Mouse (Mus musculus) liver, embryonic 14.5 days (tissue): ENCODE results near the gene Adamts7. TPM values are rescaled to one million over a fixed set of nuclear protein-coding genes. Genes with fewer than 3 reads are reported as not detected.

ENCODE experiments used
- ATAC-seq: fragments of 200-750 bp; cut with Nextera tagmentation; 2 replicates; pipeline ENCODE4 v1.8.0; 2017; ENCODE audit warnings: moderate number of reproducible peaks, mild to moderate bottlenecking, moderate library complexity; ENCODE audit not compliant: insufficient read depth
- DNase-seq, 3 experiments: peaks; one replicate each; pipeline ENCODE4 v3.0.0-alpha.2; 2012 to 2013; ENCODE audit warnings: low read depth in 3 of 3, low spot score in 3 of 3
- H3K27ac ChIP-seq: fragments of 300-500 bp; sonication (generic); 2 replicates; pipeline ENCODE4 v1.5.1; 2014; ENCODE audit warnings: moderate library complexity, mild to moderate bottlenecking, control low read depth, inconsistent platforms
- H3K27me3 ChIP-seq: fragments of 300-500 bp; sonication (generic); 2 replicates; pipeline ENCODE4 v1.6.1; 2014; ENCODE audit warnings: mild to moderate bottlenecking, low read length, moderate library complexity; ENCODE audit not compliant: control insufficient read depth, insufficient read depth
- H3K36me3 ChIP-seq: fragments of 300-500 bp; sonication (generic); replicated peaks from 2 replicates; pipeline ENCODE4 v1.6.1; 2014; ENCODE audit warnings: low read depth; ENCODE audit not compliant: control insufficient read depth, insufficient read depth
- H3K4me1 ChIP-seq, 2 experiments: fragments of 200-500 bp in 1 of 2; fragments of 300-500 bp in 1 of 2; sonication (generic) in 1 of 2; replicated peaks; 2 replicates each; pipeline ENCODE4 v1.6.1; 2012 to 2014; ENCODE audit warnings: antibody characterized with exemption in 1 of 2, inconsistent platforms in 1 of 2, low read length in 1 of 2; ENCODE audit not compliant: control insufficient read depth in 2 of 2, insufficient read depth in 2 of 2
- H3K4me2 ChIP-seq: fragments of 300-500 bp; sonication (generic); 2 replicates; pipeline ENCODE4 v1.6.1; 2014; ENCODE audit warnings: low read depth, mild to moderate bottlenecking, control low read depth, moderate library complexity
- H3K4me3 ChIP-seq, 2 experiments: fragments of 200-500 bp in 1 of 2; fragments of 300-500 bp in 1 of 2; sonication (generic) in 1 of 2; 2 replicates each; pipeline ENCODE4 v1.5.1; 2012 to 2014; ENCODE audit warnings: low read depth in 2 of 2, low read length in 2 of 2, mild to moderate bottlenecking in 2 of 2, control low read depth in 1 of 2, inconsistent platforms in 1 of 2, moderate library complexity in 1 of 2; ENCODE audit not compliant: insufficient read depth in 1 of 2
- H3K9ac ChIP-seq: fragments of 300-500 bp; sonication (generic); replicated peaks from 2 replicates; pipeline ENCODE4 v1.6.1; 2014; ENCODE audit warnings: mild to moderate bottlenecking, control low read depth, moderate library complexity
- H3K9me3 ChIP-seq: fragments of 300-500 bp; sonication (generic); 2 replicates; pipeline ENCODE4 v1.6.1; 2016; ENCODE audit warnings: low read length, mixed read lengths; ENCODE audit not compliant: control insufficient read depth
- CTCF ChIP-seq: IDR thresholded peaks from 2 replicates; pipeline ENCODE4 v1.5.1; 2016; ENCODE audit warnings: antibody characterized with exemption, low read depth, control low read depth
- EP300 ChIP-seq: IDR thresholded peaks from 2 replicates; pipeline ENCODE4 v1.6.1; 2016; ENCODE audit warnings: antibody characterized with exemption, low read depth
- whole genome bisulfite sequencing: fragments of 180-500 bp; shearing (Covaris S2); extraction: QIAGEN DNeasy Blood & Tissue Kit; methylation state at CpG from one replicate; pipeline ENCODE4 v1.1.7; 2014; ENCODE audit not compliant: insufficient replicate concordance; 5-methylcytosine and 5-hydroxymethylcytosine counted together
- polyA plus RNA-seq, 2 experiments: library from polyadenylated mRNA; depleted of rRNA in 1 of 2; stranded (reverse) in 1 of 2; unstranded in 1 of 2; fragments of >200 nt; fragmentation: Nextera tagmentation in 1 of 2; extraction: Ambion mirVana in 1 of 2; gene quantifications; 2 replicates each; pipeline versions ENCODE4 v1.2.1 to v1.2.3; 2012 to 2014

Gene Adamts7
- polyA plus RNA-seq, 2 experiments, result 0.47 to 0.64 TPM

DNA sequence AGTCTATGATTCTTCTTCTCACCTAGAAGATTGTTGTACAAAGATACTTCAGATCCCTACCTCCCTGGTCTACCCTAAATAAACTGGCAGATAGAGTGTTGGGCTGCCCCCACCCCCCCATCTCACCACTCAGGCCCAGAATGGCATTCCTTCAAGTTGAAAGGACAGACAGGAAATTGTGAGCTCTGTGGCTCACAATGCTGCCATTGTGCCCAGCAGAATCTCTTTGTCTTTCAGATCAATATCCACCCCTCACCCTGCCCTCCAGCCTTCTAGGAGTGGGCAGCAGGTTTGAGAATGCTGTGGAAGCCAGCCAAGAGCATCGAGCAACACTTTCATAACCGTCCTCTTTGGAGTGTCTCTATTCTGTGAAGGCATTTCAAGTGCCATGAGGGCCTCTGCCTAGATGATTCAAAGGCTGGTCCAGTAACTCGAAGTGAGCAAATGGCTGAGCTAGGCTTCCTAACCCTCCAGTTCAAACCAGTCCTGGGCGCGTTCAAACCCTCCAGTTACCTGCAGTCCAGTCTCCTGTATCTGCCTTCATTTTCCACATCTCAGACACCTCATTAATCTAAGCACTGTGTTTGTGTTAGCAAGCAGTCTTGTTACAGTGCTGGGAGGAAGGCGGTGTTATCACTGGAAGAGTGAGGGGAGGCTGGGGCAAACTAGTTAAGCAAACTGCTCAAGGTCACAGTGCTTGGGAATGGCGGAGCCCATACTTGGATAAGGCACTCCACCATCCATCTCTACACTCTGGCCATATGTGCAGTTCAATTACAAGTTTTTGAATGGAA is 29.1 kb upstream of the Adamts7 start:
- Histone ChIP-seq H3K9ac (no peak overlapping the region), H3K27ac (no peak overlapping the region), H3K36me3 (no peaks in the 10 kb centered on the region), H3K9me3 (no peaks in the 10 kb centered on the region), H3K4me3 (no peak overlapping the region), H3K4me1 (0 out of 4 replicates have a peak, but pooled peaks cover 0 to 3% of the 10 kb centered on the region in 2 experiments), H3K4me2 (no peak overlapping the region), H3K27me3 (no peaks in the 10 kb centered on the region)
- no peak for DNase-seq
- 63% methylated on average over 7 of the region's 7 CpGs for WGBS
- no peak for ATAC-seq
- TF ChIP-seq CTCF, result no peak
- no peak for TF ChIP-seq EP300

DNA sequence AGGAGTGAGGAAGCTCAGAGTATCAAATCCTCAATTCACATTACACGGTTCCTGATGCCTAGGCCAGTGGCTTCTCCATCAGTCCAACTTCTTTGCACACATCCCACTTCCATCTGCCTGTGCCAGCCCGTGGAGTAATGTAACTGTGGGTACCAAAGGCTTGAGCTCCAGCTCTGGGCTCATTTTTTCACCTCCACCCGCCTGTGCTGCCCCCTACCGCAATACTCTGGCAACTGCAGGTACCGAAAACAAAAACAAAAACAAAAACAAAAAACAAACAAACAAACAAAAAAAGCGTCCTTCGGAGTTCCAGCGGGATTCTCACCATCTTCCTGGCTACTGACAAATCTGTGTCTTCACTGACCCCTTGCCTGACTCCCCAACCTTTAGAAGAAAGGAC is 27.4 kb upstream of the Adamts7 start:
- no peaks in the 10 kb centered on the region for H3K9me3 ChIP-seq
- 62% methylated on average over 8 of the region's 8 CpGs for WGBS
- H3K27ac ChIP-seq, result no peak overlapping the region
- no peak for DNase-seq
- ATAC-seq, result no peak
- no peaks in the 10 kb centered on the region for H3K36me3 ChIP-seq
- no peak overlapping the region for H3K4me3 ChIP-seq
- no peak overlapping the region for H3K9ac ChIP-seq
- peak; percentile 56 for TF ChIP-seq CTCF
- no peak for TF ChIP-seq EP300
- 0 out of 4 replicates have a peak, but pooled peaks cover 0 to 3% of the 10 kb centered on the region in 2 experiments for H3K4me1 ChIP-seq
- no peaks in the 10 kb centered on the region for H3K27me3 ChIP-seq
- H3K4me2 ChIP-seq, result no peak overlapping the region

DNA sequence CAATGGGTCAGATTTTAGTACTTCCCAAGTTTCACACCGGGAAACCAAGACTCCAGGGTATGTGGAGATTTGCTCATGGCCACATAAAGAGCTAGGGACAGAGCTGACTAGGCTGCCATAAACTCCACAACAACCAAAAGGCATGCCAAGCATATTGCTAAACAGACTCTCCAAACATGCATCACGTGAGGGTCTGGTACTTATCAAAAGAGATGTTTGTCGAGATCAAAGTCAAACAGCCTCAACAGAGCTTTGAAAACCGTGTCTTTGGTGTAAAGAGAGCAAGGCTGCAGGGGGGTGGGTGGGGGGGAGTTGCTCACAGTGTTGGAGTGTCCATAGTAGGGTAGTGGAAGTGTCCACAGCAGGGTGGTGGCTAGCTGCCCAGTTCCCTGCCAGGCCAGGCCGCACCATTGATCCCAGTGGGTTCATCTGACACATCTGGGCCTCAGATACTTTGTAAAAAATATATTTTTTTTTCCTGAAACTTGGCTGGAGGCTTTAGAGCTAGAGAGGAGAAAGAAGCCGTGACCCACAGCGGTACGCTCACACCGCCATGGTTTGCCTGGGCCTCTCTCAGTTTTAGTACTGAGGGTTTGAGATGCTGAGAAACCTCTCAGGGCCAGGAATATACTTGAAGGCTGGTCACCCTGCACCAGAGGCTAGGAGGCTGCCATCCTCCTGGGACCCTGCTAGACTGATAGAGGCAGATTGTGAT is 26.7 kb upstream of the Adamts7 start:
- ATAC-seq (no peak), DNase-seq (no peak)
- no peak overlapping the region for H3K9ac ChIP-seq
- no peaks in the 10 kb centered on the region for H3K27me3 ChIP-seq
- no peak overlapping the region for H3K4me3 ChIP-seq
- H3K4me2 ChIP-seq, result no peak overlapping the region
- H3K4me1 ChIP-seq, result 0 out of 4 replicates have a peak, but pooled peaks cover 0 to 3% of the 10 kb centered on the region in 2 experiments
- no peak overlapping the region for H3K27ac ChIP-seq
- TF ChIP-seq CTCF (no peak), EP300 (no peak)
- no peaks in the 10 kb centered on the region for H3K9me3 ChIP-seq
- no peaks in the 10 kb centered on the region for H3K36me3 ChIP-seq
- 61% methylated on average over 9 of the region's 9 CpGs for WGBS

DNA sequence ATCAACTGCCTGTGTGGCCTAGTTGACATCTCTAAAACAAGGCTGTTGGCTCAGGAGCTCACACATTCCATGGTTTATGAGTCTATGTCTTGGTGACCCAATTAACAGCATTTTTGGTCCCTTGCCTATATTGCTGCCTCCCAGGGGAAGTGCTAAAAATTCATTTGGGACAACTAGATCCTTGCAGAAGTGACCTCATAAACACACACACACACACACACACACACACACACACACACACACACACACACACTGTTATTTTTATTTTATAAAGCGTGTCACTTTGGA is 26.2 kb upstream of the Adamts7 start:
- no peak overlapping the region for H3K9ac ChIP-seq
- no peak for TF ChIP-seq EP300
- TF ChIP-seq CTCF, result no peak
- no peak for ATAC-seq
- no peak overlapping the region for H3K27ac ChIP-seq
- no peaks in the 10 kb centered on the region for H3K36me3 ChIP-seq
- no peak for DNase-seq
- H3K9me3 ChIP-seq, result no peaks in the 10 kb centered on the region
- no peaks in the 10 kb centered on the region for H3K27me3 ChIP-seq
- no peak overlapping the region for H3K4me2 ChIP-seq
- WGBS, result 73% methylated on average over 1 of the region's 1 CpGs
- H3K4me3 ChIP-seq, result no peak overlapping the region
- 0 out of 4 replicates have a peak, but pooled peaks cover 0 to 3% of the 10 kb centered on the region in 2 experiments for H3K4me1 ChIP-seq

DNA sequence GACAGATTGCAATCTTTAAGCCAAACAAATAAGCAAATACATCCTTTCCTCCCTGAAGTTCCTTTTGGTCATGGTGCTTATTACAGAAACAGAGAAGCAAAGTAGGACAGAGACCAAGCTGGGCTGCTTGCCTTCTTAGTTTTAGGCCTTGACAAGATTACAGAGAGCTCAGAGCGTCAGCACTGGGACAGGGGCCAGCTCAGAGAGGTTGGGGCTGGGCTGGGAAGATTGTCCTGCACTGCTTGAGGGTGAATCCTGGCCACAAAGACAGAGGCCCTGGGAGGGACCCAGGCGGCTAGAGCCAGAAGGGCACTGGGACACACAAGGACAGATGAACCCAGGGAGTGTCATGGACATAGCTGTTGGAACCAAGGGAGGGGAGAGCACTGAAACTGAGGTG is 17.1 kb upstream of the Adamts7 start:
- TF ChIP-seq CTCF (no peak), EP300 (no peak)
- no peak for ATAC-seq
- 28% methylated on average over 2 of the region's 2 CpGs for WGBS

More for the DNA sequence above, 17.1 kb upstream of the Adamts7 start:
- Histone ChIP-seq H3K9ac (no peak overlapping the region), H3K27ac (no peak overlapping the region), H3K36me3 (no peaks in the 10 kb centered on the region), H3K4me1 (no peaks in the 10 kb centered on the region), H3K9me3 (no peaks in the 10 kb centered on the region), H3K4me3 (no peak overlapping the region), H3K4me2 (no peak overlapping the region), H3K27me3 (no peaks in the 10 kb centered on the region)
- DNase-seq, result no peak
